Mouse (Mus musculus) testis, adult 2 months (tissue): ENCODE results near the gene Adora3. TPM values are rescaled to one million over a fixed set of nuclear protein-coding genes. Genes with fewer than 3 reads are reported as not detected.

ENCODE experiments used
- H3K27ac ChIP-seq: fragments of 200-500 bp; 2 replicates; pipeline ENCODE4 v1.5.1; 2012; ENCODE audit warnings: low read depth, low read length; ENCODE audit not compliant: control insufficient read depth, insufficient read depth
- H3K27me3 ChIP-seq: fragments of 200-500 bp; 2 replicates; pipeline ENCODE4 v1.6.1; 2012; ENCODE audit warnings: mild to moderate bottlenecking, low read length, moderate library complexity; ENCODE audit not compliant: control insufficient read depth, insufficient read depth
- H3K36me3 ChIP-seq: fragments of 200-500 bp; 2 replicates; pipeline ENCODE4 v1.6.1; 2012; ENCODE audit warnings: mild to moderate bottlenecking, low read length; ENCODE audit not compliant: control insufficient read depth, insufficient read depth
- H3K4me1 ChIP-seq: fragments of 200-500 bp; 2 replicates; pipeline ENCODE4 v1.6.1; 2012; ENCODE audit warnings: low read length; ENCODE audit not compliant: control insufficient read depth, insufficient read depth
- H3K4me3 ChIP-seq: fragments of 200-500 bp; 2 replicates; pipeline ENCODE4 v1.5.1; 2012; ENCODE audit warnings: low read depth, mild to moderate bottlenecking, low read length, moderate library complexity, mixed read lengths; ENCODE audit not compliant: control insufficient read depth
- CTCF ChIP-seq: fragments of 200-500 bp; IDR thresholded peaks from 2 replicates; pipeline ENCODE4 v1.5.1; 2012; ENCODE audit warnings: low read depth, mild to moderate bottlenecking, inconsistent platforms, low read length, moderate library complexity; ENCODE audit not compliant: control insufficient read depth, insufficient read depth, insufficient replicate concordance
- POLR2A ChIP-seq: fragments of 200-500 bp; IDR thresholded peaks from 2 replicates; pipeline ENCODE4 v1.6.1; 2012; ENCODE audit warnings: low read depth, mild to moderate bottlenecking, inconsistent platforms, low read length, moderate library complexity; ENCODE audit not compliant: control insufficient read depth
- polyA plus RNA-seq: library from polyadenylated mRNA; depleted of rRNA; stranded (reverse); fragments of >200 nt; gene quantifications from 2 replicates; pipeline ENCODE4 v1.2.3, GENCODE M21; 2012

Gene Adora3
- polyA plus RNA-seq, 1 experiment = 13.6 TPM

DNA sequence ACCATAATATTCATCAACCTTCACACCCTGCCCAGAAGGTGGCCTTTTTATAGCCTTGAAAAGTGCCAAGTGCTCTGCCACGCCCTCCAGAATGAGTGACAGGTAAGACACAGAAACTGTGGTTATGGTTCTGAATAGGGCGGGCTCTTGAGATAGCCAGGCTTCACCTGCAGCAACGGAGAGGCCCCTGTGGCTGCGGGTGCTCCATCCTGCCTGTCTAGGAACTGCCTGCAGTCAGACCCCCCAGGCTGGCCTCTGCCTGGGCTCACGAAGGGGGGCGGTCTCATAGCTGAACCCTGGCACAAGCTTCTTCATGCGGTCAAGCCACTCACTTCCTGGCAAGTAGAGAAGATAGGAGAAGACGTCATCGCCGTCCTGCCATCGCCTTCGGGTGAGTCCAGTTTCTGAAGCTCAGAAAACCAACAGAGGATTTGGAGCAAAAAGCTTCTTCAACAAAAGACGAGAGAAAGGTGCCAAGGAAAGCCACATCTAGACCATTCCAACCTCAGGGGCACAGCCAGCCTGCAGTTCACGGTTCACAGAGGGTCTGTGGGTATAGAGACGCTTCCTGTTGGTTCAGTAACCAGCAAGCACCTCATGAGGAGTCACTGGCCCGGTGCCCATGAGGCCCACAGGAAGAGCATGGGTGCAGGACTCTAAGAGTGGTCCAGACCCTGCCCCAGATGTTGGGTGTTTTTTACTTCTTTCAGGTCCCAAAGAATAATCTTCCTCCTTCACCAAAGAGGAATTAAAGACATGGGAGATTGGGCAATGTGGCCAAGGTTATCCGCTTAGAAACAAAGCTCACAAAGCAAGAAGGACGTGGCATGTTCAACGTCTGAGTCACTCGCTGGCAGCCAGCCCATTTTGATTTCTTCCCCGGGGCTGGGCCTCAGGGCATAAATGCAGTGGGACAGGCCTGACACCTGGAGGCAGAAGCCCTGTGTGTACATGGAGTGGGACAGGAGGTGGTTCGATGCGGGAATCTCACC is 24.2 kb downstream of the Adora3 start:
- Histone ChIP-seq H3K36me3 (no peaks in the 10 kb centered on the region), H3K4me3 (no peak overlapping the region), H3K27me3 (no peaks in the 10 kb centered on the region), H3K4me1 (peaks cover 9% of the 10 kb centered on the region), H3K27ac (no peak overlapping the region)
- TF ChIP-seq POLR2A = no peak
- peak; percentile 50; the same call in 1 of the 2 replicates for TF ChIP-seq CTCF

DNA sequence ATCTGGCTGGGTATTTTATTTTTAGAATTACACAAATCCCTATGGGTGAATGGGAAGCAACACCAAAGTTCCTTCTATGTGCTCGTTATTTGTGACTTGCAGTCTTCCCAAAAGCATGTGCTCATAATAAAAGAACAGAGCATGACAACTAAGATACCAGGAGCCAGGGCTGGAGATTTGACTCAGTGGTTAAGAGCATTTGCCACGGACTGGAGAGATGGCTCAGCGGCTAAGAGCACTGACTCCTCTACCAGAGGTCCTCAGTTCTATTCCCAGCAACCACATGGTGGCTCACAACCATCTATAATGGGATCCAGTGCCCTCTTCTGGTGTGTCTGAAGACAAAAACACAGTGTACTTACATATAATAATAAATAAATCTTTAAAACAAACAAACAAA is 26.2 kb downstream of the Adora3 start:
- Histone ChIP-seq H3K4me1 (peaks cover 9% of the 10 kb centered on the region), H3K4me3 (no peak overlapping the region), H3K27me3 (no peaks in the 10 kb centered on the region), H3K36me3 (no peaks in the 10 kb centered on the region), H3K27ac (no peak overlapping the region)
- TF ChIP-seq CTCF (no peak), POLR2A (no peak)

GRCm38 (mm10) chr3:105898325-105898724 is 27.7 kb downstream of the Adora3 start:
- Histone ChIP-seq H3K36me3 (no peaks in the 10 kb centered on the region), H3K4me3 (no peak overlapping the region), H3K27ac (no peak overlapping the region), H3K4me1 (peaks cover 9% of the 10 kb centered on the region), H3K27me3 (no peaks in the 10 kb centered on the region)
- TF ChIP-seq POLR2A (no peak), CTCF (no peak)

DNA sequence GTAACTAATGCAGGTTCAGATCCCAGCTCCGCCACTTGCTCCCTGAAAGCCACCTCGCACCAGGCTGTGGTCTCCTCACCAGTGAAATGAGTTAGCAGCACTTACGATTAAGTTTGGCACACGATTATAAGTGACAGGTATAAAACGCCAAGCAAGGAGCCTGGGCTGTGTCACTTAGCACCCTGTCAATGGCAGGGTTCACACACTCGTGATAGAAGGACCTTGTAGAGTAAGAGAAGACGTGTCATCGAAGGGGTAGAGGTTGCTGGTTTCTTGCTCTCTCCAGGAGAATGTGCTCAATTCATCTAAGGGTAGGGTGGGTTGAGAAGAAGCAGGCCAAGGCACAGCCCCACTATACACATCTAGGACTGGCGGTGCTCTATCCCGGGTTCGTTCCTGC is 28.2 kb downstream of the Adora3 start:
- H3K4me1 ChIP-seq = peaks cover 9% of the 10 kb centered on the region
- no peak overlapping the region for H3K4me3 ChIP-seq
- no peak overlapping the region for H3K27ac ChIP-seq
- no peak for TF ChIP-seq CTCF
- no peak for TF ChIP-seq POLR2A
- no peaks in the 10 kb centered on the region for H3K36me3 ChIP-seq
- no peaks in the 10 kb centered on the region for H3K27me3 ChIP-seq

DNA sequence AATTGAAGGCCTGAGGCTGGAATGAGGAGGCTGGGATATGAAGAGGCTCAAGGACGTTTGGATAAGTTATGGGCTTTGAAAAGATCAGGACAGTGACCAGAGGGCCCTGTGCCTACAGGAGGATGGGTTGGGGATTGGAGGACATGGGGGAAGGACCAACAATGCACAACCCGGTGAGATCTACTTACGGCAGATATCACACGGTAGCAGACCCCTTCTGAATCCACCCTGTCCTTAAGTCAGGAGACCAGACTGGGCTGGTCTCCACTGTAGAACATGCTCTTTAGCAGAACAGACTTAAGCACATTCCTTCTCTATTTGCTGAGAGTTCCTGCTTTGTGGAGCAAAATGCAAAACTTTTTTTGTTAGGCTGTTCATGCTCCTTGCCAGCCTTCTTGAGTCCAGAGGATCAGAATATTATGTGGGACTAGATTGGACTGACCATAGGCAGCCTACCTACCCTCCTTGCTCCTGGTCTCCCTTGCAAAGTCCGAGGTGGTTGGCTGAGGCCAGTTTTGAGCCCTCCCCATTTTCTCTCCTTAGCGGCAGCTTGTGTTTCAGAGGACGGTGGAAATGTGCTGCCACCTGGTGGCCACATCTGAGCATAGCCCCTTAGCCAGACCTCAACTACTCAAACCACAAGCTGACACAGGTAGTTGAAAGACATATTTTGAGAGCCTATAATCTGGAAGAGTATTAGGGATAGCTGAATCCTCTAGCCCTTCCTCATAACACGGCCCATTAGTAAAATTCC is 28.9 kb downstream of the Adora3 start:
- Histone ChIP-seq H3K27ac (no peak overlapping the region), H3K36me3 (no peaks in the 10 kb centered on the region), H3K4me3 (no peak overlapping the region), H3K27me3 (no peaks in the 10 kb centered on the region), H3K4me1 (peaks cover 5% of the 10 kb centered on the region)
- peak; percentile 87 for TF ChIP-seq CTCF
- no peak for TF ChIP-seq POLR2A

GRCm38 (mm10) chr3:105900266-105900665 is 29.6 kb downstream of the Adora3 start:
- TF ChIP-seq CTCF (no peak), POLR2A (no peak)

DNA sequence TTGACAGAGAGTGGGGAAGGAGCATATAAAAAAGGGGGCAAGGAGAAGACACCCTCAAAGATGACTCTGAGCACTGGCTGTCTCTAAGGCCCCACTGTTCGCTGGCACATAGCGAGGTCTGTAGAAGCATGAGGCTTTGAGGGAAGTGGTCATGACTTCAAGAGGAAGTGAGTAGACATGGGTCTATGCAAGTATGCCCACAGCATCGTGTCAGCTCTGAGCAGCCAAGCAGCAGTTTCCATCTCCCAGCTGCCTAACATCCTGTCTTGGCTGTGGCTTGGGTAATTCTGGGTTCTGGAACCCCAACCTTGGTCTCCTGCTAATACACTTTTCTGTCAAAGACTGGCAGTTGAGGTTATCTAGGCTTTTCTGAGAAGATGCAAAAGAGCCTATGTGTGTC is 30.1 kb downstream of the Adora3 start:
- Histone ChIP-seq H3K27me3 (no peaks in the 10 kb centered on the region), H3K36me3 (no peaks in the 10 kb centered on the region), H3K27ac (no peak overlapping the region), H3K4me1 (no peaks in the 10 kb centered on the region), H3K4me3 (no peak overlapping the region)
- TF ChIP-seq CTCF = no peak
- TF ChIP-seq POLR2A = no peak

More at GRCm38 (mm10) chr3:105900266-105900665, 29.6 kb downstream of the Adora3 start:
- Histone ChIP-seq H3K36me3 (no peaks in the 10 kb centered on the region), H3K27ac (no peak overlapping the region), H3K27me3 (no peaks in the 10 kb centered on the region), H3K4me1 (no peaks in the 10 kb centered on the region), H3K4me3 (no peak overlapping the region)
